Mouse (Mus musculus): ENCODE data around the gene Ap3m1. TPM values are rescaled to one million over a fixed set of nuclear protein-coding genes. Genes with fewer than 3 reads are reported as not detected.

Gene Ap3m1
- polyA plus RNA-seq, 1 experiment from 2014 or later, result 108 TPM

DNA sequence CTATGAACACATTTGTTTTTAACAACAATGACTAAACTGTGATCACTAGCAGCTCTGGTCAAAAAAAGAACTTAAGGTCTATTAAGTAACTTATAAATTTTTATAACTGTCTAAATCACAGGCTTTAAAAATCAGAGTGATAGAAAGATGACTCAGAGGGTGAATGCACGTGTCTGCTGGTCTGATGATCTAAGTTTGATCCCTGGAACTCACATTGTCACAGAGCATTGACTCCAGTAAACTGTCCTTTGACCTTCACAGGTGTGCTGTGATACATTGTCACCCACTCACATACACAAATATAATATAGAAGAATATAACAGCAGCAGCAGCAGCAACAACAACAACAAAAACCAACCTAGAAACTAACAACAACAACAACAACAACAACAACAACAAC is 60.8 kb downstream of the Ap3m1 start:
- 96% methylated on average over 1 of the region's 1 CpGs for WGBS
- H3K4me3 ChIP-seq, result no peak overlapping the region
- H3K9me3 ChIP-seq (replicated peaks), result no peaks in the 10 kb centered on the region
- no peaks in the 10 kb centered on the region for H3K4me1 ChIP-seq
- peaks cover 11% of the 10 kb centered on the region for H3K36me3 ChIP-seq
- no peak for DNase-seq (ENCODE audit: low spot score)
- H3K27me3 ChIP-seq (ENCODE audit: low read depth, poor library complexity, severe bottlenecking), result no peaks in the 10 kb centered on the region
- H3K27ac ChIP-seq (replicated peaks), result no peak overlapping the region

DNA sequence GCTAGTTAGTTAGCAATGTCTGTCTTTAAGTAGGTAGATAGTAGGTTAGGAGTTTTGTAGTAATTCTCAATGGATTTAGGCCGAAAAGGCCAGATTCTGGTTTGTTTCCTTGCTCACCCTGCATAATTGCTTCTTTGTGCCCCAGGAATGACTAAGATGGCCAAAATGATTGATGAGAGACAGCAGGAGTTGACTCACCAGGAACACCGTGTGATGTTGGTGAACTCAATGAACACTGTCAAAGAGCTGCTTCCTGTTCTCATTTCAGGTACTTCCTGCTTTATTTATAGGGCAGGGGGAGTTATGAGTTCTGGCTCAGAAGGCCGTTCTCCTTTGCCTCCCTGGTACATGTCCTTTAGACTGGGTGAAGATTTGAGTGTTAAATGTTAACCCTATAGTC is 66.8 kb downstream of the Ap3m1 start:
- WGBS, result 80% methylated on average over 3 of the region's 3 CpGs
- no peaks in the 10 kb centered on the region for H3K27me3 ChIP-seq (ENCODE audit: low read depth, poor library complexity, severe bottlenecking)
- no peaks in the 10 kb centered on the region for H3K4me1 ChIP-seq
- H3K4me3 ChIP-seq, result no peak overlapping the region
- H3K36me3 ChIP-seq, result peaks cover 4% of the 10 kb centered on the region; the same call in 1 of the 2 replicates
- DNase-seq (ENCODE audit: low spot score), result no peak
- no peaks in the 10 kb centered on the region for H3K9me3 ChIP-seq (replicated peaks)
- H3K27ac ChIP-seq (replicated peaks), result no peak overlapping the region

DNA sequence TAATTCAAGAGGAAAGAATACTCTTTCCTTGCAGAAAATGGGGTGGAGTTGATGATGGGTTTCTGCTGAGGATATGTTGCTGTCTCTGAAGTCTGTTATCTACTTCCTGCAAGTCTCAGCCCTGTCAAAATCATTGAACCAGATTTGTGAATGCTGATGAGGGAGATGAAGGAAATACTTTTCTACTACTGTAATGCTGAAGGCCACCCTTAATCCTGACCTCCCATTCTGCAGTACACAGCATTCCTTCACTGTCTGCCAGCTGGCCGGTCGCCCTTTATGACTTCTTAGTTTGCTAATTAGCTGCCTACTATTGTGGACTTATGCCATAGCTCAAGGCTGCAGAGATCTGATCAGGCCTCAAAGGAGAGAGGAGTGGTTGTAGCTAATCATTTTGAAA is 68.5 kb downstream of the Ap3m1 start:
- Histone ChIP-seq H3K4me1 (no peaks in the 10 kb centered on the region), H3K9me3 (replicated peaks) (no peaks in the 10 kb centered on the region)
- 83% methylated on average over 2 of the region's 2 CpGs for WGBS

More for the DNA sequence above, 68.5 kb downstream of the Ap3m1 start:
- H3K36me3 ChIP-seq, result peaks cover 4% of the 10 kb centered on the region; the same call in 1 of the 2 replicates
- DNase-seq (ENCODE audit: low spot score), result no peak
- no peaks in the 10 kb centered on the region for H3K27me3 ChIP-seq (ENCODE audit: low read depth, poor library complexity, severe bottlenecking)
- no peak overlapping the region for H3K4me3 ChIP-seq
- no peak overlapping the region for H3K27ac ChIP-seq (replicated peaks)

Other genes starting within 250 kb of the Ap3m1 start
- 0.49 and 0.70 TPM in 2 replicates for gene Plau, start 215.8 kb downstream of the Ap3m1 start, polyA plus RNA-seq (2016; fragmentation: Nextera tagmentation; extraction: Ambion mirVana)
- gene Vcl, start 123.1 kb downstream of the Ap3m1 start, polyA plus RNA-seq (2016; fragmentation: Nextera tagmentation; extraction: Ambion mirVana), result 29.6 and 30.1 TPM in 2 replicates
- gene Adk, start 66 bp upstream of the Ap3m1 start, polyA plus RNA-seq (2016; fragmentation: Nextera tagmentation; extraction: Ambion mirVana), result 122 and 153 TPM in 2 replicates

Measured in midbrain, embryonic 10.5 days (tissue).